Mouse (Mus musculus) heart, postnatal 36 days (tissue): ENCODE results near the gene Actg1. TPM values are rescaled to one million over a fixed set of nuclear protein-coding genes. Genes with fewer than 3 reads are reported as not detected.

Experiments used
- DNase-seq, 2 experiments: peaks; one replicate each; pipeline ENCODE4 v3.0.0; 2021 to 2022
- intact Hi-C: fragments of 180-260 bp; cut with DNase I; formaldehyde crosslinking; loops from one replicate; pipeline ENCODE4 v1.15.1; 2025
- total RNA-seq, 2 experiments: library from RNA; stranded (reverse); gene quantifications; 2 replicates each; pipeline ENCODE4 v1.2.3; 2021

The Actg1 gene
- total RNA-seq, 2 experiments from 2014 or later, result 218 to 338 TPM

DNA sequence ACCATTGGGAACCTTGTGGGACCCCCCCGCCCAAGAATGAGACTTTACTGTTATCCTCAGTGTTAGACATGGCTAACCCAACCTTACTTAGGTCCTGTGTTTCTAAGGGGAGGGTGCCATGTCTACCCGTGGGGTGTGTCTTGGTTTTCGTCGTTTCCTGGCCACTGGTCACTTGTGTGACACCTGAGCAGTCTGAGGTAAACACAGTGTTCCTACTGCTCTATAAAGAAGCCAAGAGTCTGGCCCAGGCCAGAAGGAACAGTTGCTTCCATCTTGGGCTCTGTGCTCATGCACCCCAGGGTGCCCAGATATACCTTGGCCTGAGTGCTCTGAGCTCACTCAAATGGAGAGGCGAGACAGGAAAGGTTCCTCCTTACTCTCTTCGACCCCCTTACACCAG lies 14.5 kb upstream of the Actg1 start:
- intact Hi-C loops, result no loop called here
- DNase-seq, result no peak

GRCm38 (mm10) chr11:120361295-120361694 lies 13.0 kb upstream of the Actg1 start, which contains the start of gene Fscn2:
Gene Fscn2 (plus strand): TSS chr11:120361534.
- no peak for DNase-seq
- intact Hi-C loops, result no loop called here

- intact Hi-C loops, result no loop called here
- no peak for DNase-seq
Observed at GRCm38 (mm10) chr11:120360755-120361154, 12.4 kb upstream of the Actg1 start.

GRCm38 (mm10) chr11:120360062-120360461 lies 11.7 kb upstream of the Actg1 start:
- peak in 1 of 2 experiments; percentile 53 for DNase-seq
- intact Hi-C loops, result no loop called here

DNA sequence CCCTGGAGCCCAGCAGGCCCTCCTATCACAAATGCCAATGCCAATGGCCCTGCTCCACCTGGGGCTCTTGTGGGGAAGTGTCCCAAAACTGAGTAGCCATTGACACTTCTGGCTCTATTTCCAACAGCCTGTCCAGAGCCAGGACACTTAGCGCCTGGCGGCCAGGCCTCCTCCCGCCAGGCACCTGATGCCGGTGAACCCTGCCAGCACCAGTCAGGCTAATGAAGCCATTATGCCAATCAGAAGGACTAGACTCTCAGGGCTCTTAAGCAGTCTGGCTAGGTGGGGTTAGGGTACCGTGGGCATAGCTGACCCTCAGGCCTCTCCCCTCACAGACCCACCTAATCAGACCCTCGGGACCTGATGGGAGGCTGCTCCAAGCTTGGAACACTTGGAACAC lies 11.0 kb upstream of the Actg1 start:
- peak in 1 of 2 experiments; percentile 57 for DNase-seq
- intact Hi-C loops, result loop anchor here (2.0 kb wide), 1 partner anchor 15 kb away; no protein-coding TSS in a partner anchor

DNA sequence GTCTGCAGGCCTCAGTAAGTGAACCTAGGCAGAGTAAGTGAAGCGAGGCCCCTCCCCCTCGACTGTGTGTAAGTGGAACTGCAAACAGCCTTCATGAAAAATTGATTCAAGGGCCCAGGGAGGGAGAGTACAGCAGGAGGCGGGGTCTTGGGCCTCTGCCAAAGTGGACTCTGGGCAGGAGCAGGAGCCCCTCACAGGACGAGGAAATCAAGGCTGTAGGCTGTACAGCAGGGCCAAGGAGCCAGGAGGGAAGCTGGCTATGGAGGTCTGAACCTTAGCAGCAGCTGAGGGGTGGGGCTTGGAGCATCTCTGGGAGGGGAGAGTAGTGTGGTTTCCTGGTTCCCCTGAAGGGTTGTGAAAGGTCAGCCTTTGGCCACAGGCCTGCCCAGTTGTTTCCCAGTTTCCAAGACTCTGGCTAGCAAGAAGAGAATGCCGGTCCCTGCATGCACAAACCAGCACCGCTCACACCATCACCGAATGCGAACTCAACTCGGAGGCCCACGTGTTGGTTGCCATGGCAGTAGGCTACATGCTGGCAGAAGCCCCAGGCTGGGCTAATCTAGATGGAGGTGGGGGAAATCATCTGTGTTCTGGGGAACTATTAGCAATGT lies 9.6 kb upstream of the Actg1 start:
- peak; percentile 59 to 69 for DNase-seq
- intact Hi-C loops, result loop anchor here (2.0 kb wide), 1 partner anchor 17 kb away; no protein-coding TSS in a partner anchor

- intact Hi-C loops, result no loop called here
- DNase-seq, result no peak
Observed at GRCm38 (mm10) chr11:120356900-120357299, 8.6 kb upstream of the Actg1 start.

GRCm38 (mm10) chr11:120356319-120356840 lies 8.0 kb upstream of the Actg1 start:
- no peak for DNase-seq
- intact Hi-C loops, result no loop called here

DNA sequence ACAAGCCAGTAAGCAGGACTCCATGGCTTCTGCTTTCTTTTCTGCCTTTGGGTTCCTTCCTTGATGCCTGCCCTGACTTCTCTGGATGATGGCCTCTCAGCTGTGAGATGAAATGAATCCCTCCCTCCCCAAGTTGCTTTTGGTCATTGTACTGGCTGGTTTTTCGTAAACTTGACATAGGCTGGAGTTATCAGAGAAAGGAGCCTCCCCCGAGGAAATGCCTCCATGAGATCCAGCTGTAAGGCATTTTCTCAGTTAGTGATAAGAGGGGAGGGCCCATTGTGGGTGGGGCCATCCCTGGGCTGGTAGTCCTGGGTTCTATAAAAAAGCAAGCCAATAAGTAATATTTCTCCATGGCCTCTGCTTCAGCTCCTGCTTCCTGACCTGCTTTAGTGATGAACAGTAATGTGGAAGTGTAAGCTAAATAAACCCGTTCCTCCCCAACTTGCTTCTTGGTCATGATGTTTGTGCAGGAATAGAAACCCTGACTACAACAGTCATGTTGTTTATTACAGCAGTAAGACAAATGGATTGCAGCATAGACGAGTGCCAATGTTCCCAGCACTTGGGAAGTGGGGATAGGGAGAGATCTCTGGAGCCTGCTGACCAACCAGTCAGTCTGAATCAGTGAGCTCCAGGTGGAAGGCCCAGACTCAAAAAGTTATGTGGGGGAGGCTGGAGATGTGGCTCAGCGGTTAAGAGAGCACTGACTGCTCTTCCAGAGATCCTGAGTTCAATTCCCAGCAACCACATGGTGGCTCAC lies 7.1 kb upstream of the Actg1 start:
- intact Hi-C loops, result no loop called here
- no peak for DNase-seq

DNA sequence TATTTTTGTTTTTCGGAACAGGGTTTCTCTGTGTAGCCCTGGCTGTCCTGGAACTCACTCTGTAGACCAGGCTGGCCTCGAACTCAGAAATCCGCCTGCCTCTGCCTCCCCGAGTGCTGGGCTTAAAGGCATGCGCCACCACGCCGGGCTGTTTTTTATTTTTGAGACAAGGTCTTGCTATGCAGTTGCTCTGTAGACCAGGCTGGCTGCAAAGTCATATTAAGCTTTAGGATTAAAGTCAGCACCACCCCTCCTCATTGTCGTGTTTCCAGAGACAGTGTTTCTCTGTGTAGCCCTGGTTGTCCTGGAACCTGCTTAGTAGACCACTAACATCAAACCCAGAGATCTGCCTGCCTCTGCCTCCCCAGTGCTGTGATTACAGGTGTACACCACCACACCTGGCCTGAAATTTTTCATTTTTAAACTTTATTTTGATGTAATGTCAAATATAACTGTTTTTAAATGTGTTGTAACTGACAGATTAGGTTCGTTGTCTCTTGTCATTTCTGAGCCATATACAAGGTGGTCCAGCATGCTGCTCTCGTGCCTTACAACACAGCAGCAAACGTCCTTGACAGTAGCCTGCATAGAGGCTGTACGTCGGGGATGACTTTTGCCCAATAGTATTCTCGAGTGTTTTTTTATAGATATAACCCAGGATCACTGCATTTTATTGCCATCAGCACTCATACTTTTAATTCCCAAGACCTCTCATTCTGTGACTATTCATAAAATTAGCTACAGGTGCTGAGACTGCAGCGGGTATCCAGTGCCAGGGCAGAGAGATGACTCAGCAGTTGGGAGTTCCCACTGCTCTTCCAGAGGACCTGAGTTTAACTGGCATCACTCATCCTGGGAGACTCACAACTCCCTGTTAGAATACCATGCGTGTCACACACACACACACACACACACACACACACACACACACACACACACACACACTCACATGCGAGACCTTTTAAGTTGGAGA lies 6.2 kb upstream of the Actg1 start:
- intact Hi-C loops, result no loop called here

DNA sequence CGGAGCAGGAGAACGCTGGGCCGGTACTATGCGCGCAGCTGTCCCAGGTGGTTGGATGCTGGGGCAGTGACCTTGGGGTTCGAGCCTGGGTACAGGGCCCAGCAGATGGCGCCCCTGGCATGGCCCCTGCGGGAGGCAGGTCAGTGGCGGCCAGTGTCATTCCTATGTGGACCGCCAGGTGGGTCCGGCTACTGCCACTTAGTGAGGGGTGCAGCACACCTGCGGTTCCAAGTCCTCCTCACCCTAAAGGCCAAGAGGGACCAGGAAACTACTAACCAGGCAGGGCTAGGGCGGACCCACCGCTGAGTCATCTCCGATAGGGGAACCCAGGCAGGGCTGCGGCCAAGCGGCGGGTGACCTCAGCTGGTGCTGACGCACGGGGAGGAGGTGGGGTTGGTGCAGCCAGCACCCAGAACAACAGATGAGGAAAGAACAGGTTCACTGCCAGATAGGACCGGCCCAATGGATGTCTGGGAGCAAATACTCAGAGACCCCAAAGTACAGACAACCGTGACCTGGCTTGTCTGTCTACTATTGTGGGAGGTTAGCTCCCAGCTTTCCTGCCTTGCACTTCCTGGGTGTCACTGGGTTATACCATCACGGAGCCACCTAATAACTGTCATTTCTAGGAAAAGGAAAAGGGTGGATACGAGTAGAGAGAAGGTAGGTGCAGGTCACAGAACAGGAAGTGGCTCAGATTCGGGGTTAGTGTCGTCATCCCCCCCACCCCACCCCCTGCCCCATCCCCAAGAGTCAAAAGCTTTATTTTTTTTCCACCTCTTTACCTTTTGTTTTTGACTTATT lies 5.4 kb upstream of the Actg1 start:
- intact Hi-C loops, result loop anchor here (1.0 to 2.0 kb wide), 2 partner anchors 16 to 69 kb away; no protein-coding TSS in a partner anchor
- peak; percentile 87 to 88 for DNase-seq

More for the DNA sequence above, 6.2 kb upstream of the Actg1 start:
- peak in 1 of 2 experiments; percentile 15 for DNase-seq

GRCm38 (mm10) chr11:120352571-120353290 lies 4.4 kb upstream of the Actg1 start:
- intact Hi-C loops, result loop anchor here (1.0 to 2.0 kb wide), 2 partner anchors 17 to 70 kb away; no protein-coding TSS in a partner anchor
- DNase-seq, result peak in 1 of 2 experiments; percentile 38

DNA sequence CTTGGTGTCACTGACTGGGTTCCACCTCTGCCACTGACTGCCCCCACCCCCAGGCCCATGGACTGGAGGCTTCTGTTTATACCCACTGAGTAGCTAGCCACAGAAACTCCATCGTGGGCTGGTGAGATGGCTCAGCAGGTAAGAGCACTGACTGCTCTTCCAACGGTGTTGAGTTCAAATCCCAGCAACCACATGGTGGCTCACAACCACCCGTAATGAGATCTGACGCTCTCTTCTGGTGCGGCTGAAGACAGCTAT lies 3.7 kb upstream of the Actg1 start:
- DNase-seq, result peak in 1 of 2 experiments; percentile 16
- intact Hi-C loops, result loop anchor here (2.0 kb wide), 1 partner anchor 71 kb away; no protein-coding TSS in a partner anchor

DNA sequence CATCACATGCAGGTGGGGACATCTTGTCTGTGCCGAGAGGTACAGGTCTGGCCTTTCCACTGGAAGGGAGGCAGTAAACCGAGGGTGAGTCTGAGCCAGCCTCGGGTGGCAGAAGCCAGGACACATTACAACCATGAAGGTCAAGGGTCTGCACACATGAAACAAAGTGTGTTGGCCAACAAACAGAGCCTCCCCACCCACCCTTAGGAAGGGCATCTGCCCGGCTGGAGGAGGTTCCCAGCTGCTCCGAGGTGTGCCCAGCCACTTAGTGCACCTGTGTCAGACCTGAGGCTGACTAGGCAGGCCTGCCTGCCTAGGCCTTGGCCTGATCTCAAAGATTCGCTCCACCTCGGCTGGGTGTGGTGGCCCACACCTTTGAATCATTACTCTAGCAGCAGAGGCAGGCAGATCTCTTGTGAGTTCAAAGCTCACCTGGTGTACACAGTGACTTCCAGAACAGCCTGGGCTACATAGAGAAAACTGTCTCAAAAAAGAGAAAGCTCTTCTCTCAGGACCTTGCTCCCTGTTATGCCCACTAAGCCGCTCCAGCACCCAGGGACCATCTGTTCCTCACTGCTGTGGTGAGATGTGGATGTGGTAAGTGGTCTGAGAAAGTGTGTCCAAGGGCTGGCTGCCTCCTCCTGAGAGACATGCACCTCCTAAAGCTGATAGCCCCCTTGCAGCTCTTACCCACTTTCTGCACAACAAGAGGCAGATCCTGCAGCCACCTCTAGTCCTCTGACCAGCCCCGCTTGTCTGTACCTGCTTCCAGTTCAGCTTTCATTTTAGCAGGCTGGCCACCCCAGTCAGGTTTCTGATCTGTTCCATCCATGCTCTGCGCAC lies 3.1 kb upstream of the Actg1 start:
- peak in 1 of 2 experiments; percentile 27 for DNase-seq
- intact Hi-C loops, result loop anchor here (2.0 kb wide), 1 partner anchor 71 kb away; no protein-coding TSS in a partner anchor

DNA sequence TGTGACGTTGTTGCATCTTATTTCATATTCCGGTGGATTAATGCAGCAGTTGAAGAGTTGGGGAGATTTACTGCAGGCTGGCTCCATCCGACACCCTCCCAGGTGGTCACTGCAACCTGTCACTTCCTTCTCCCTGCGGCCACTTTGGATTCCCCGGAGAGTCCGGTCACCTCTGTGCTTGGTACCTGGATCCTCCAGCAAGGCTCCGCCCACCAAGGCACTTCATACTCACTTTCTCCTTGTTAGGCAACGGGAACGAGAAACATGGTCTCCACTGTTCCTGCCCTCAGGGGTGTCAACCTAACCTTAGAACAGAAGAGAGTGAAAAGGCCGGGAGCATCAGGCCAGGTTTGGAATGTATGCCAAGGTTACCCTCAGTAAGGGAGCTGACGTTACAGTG lies 2.4 kb upstream of the Actg1 start:
- DNase-seq, result peak in 1 of 2 experiments; percentile 48
- intact Hi-C loops, result no loop called here

GRCm38 (mm10) chr11:120349986-120350702 lies 1.8 kb upstream of the Actg1 start:
- intact Hi-C loops, result loop anchor here (2.0 kb wide), 1 partner anchor 117 kb away; the partner anchor contains the start of gene Bahcc1
- DNase-seq, result peak; percentile 94 to 95

GRCm38 (mm10) chr11:120349371-120349985 lies 1.1 kb upstream of the Actg1 start:
- peak; percentile 63 to 78 for DNase-seq
- intact Hi-C loops, result loop anchor here (2.0 kb wide), 1 partner anchor 117 kb away; the partner anchor contains the start of gene Bahcc1
